Mouse (Mus musculus): ENCODE measurements around the gene Pbrm1. TPM values are rescaled to one million over a fixed set of nuclear protein-coding genes. Genes with fewer than 3 reads are reported as not detected.

Pbrm1 gene
- 10 to 100 TPM; 51.1 to 56.1 (median 52.0) TPM for total RNA-seq (2022)

GRCm38 (mm10) chr14:31018860-31019291, at the start of gene Pbrm1, which contains the start of gene Gnl3:
Pbrm1 (plus strand) TSS chr14:31019138.
Gnl3 (minus strand) TSS chr14:31019152.
- peak; percentile 95 for DNase-seq (ENCODE audit: low spot score in 2 of 2)

GRCm38 (mm10) chr14:30974204-30974603, 44.7 kb upstream of the Pbrm1 start:
- DNase-seq (ENCODE audit: low spot score in 2 of 2): peak; percentile 18 to 83

DNA sequence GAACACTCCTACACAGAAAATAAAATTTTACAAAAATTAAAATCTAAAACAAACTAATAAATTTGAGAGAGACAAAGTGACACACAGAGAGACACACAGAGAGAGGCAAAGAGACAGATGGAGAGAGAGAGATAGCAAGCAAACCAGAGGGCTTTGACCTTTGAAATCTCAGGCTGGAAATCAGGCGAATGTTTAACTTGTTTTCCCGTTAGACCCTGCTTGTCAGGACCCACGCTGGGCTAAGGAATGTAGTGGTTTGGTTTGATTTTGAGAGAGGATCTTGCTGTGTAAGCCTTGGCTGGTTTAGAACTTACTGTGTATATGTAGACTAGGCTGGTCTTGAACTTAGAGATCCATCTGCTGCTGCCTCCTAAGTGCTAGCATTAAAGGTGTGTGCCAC, 42.7 kb upstream of the Pbrm1 start:
- no peak for DNase-seq (ENCODE audit: low spot score in 2 of 2)

- no peak for DNase-seq (ENCODE audit: low spot score in 2 of 2)
Observed at GRCm38 (mm10) chr14:30996417-30996816, 22.5 kb upstream of the Pbrm1 start.

DNA sequence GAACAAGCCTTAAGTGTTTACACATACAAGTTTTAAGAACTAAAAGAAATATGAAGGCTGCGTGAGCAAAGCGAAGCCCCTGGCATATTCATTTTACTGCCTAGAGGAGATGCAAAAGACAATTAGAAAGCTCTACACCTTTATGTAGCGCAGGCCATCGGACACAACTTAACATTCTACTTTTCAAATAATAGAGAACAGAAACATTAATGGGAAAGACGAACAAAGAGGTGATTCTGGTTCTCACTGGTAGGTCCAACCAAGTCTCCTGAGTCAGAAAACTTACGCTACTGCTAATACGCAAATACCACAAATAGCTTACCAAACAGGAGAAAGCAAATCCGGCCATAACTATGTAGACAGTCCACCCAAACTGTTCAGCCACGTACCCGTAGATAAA, 18.6 kb upstream of the Pbrm1 start:
- no peak for DNase-seq (ENCODE audit: low spot score in 2 of 2)

DNA sequence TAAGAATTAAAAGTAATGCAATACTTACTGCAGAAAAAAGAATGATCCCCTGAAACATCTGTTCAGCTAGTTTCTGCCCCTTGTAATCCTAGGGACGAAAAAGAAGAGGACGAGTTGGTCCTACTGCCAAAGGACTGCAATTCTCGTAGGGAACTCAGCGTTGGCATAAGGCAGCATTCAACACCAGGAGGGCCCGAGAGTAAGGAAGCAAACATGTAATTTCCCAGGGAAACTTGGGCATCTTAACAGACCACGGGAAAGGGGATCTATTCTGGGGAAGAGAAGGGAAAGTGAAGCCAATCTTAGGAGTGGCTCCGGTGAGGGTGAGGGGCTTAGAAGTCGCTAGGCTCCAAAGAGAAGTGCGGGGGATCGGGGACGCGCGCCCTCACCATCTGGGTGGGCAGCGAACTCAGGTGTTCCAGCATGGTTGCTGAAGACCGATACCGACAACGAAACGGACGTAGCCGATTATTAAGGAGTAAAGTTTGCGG, 18.1 kb upstream of the Pbrm1 start:
- no peak for DNase-seq (ENCODE audit: low spot score in 2 of 2)

- peak; percentile 78 to 88 for DNase-seq (ENCODE audit: low spot score in 2 of 2)
Observed at GRCm38 (mm10) chr14:31001307-31002205, 17.4 kb upstream of the Pbrm1 start, which contains the start of the genes Glt8d1 and Spcs1. Glt8d1 (plus strand) TSS chr14:31001400. Spcs1 (minus strand) TSS chr14:31001672.

DNA sequence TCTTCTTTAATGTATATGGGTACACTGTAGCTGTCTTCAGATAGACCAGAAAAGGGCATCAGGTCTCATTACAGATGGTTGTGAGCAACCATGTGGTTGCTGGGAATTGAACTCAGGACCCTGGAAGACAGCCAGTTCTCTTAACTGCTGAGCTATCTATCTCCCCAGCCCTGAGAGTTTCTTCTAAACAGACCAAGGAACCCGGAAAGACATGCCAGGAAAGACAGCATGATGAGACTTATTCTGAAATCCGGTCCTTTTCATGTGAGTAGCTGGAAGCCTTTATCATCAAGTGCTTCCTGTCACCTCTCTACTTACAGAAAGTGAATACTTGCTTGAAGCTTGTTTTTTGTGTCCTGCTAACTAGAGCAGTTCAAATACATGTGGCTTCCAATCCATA, 14.4 kb upstream of the Pbrm1 start:
- DNase-seq (ENCODE audit: low spot score in 2 of 2): no peak

- no peak for DNase-seq (ENCODE audit: low spot score in 2 of 2)
Observed at GRCm38 (mm10) chr14:31006779-31007178, 12.2 kb upstream of the Pbrm1 start.

DNA sequence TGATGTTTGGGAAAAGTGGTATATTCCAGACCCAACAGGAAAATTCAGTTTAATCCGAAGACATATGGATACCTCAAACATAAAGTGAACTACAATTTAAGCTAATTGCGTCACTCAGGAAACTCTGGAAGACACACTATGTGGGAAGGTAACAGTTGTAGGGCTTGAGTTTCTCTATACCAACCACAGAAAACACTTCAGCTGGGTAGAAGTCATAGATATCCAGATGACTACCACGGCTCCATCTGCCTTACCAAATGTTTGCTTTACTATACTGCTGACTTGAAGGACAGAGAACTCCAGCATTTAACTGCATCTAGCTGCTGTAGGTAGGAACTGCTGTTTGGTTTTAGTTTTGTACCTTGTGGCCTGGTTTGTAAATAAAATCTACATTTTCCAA, 7.3 kb upstream of the Pbrm1 start:
- no peak for DNase-seq (ENCODE audit: low spot score in 2 of 2)

DNA sequence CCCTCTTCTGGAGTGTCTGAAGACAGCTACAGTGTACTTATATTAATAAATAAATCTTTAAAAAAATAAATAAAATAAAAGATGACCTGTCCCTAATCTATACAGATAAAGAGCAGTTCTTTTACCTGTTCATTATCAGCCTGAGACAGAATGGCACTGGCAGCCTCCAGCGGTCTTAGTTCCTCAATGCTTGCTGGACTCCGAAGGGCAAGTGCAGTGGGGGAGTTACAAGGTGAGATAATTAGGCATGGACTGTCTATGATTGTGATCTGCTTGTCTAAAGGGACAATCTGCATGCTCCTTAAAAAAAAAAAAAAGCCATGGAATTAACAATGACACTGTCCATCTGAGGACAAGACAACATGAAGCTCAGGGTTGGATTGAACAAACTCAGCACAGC, 5.0 kb upstream of the Pbrm1 start:
- DNase-seq (ENCODE audit: low spot score in 2 of 2): no peak

DNA sequence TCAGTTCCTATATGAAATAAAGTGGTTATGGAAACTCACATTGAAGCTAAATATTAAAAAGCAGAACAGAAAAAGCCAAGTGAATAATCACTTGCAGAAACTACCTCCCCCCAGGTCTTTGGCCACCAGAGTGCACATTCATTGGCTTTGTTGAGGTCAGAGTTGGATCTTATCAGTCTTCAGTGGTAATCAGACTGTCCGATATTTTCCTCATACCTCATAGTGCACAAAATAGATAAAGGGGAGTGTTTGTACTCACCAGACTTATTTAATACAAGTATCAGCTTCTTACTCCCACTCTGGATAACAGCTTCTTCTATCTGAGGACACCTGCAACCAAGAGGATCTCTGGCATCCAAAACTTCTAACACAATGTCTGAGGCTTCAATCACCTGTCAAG, 2.9 kb upstream of the Pbrm1 start:
- DNase-seq (ENCODE audit: low spot score in 2 of 2): no peak

DNA sequence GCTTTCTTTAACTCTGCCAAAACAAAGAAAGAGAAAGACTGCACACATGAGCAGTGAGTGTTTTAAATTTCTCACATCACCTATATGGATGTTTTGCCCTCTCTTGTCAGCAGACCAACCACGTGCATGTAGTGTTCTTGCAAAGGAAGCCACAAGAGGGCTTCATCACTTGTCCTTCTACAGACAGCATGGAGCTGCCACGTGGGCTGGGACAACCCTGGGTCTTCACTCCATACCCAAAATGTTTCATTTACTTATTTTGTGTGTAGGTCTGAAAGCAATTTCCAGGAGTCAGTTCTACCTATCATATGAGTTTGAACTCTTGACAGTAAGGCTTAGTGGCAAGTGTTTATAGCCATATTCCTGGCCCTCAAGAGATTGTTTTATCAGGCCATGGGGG, 1.1 kb upstream of the Pbrm1 start:
- no peak for DNase-seq (ENCODE audit: low spot score in 2 of 2)

DNA sequence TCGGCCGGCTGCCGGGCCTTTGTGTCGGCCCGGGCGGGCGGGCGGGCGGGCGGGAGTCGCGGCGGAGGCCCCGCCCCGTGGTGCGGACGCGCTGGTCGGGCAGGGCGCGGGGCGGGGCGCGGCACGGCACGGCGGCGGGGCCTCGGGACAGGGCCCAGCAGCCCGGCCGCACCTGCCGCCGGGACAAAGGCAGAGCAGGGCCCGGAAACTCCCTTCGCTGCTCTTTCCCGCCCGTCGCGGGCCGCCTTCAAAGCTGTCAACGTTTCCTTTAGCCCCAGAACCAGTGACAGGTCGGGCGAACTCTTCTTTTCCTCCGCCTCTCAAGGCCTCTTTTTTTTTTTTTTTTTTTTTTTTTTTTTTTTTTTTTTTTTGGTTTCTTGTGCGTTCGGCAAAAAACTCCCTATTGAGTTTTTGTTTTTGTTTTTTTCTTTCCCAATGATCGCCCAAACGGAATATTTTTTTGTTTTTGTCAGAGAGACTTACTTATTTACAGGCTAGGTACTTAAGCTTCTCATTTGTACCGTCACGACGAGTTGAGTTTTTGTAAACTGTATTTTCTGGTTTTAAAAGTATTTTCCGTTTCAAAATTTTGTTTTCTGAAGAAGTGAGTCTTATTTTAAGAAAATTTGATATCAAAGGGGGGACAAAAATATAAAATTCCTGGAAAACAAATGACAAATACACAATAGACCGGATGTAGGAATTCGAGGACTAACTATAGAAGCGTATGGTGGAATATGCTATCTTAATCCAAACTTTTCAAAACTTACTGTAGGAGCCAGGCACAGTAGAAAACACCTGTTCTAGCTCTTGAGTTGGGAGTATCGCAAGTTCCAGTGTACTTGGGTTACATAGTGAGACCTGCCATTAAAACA, 630 bp downstream of the Pbrm1 start:
- peak; percentile 31 to 47 for DNase-seq (ENCODE audit: low spot score in 2 of 2)

DNA sequence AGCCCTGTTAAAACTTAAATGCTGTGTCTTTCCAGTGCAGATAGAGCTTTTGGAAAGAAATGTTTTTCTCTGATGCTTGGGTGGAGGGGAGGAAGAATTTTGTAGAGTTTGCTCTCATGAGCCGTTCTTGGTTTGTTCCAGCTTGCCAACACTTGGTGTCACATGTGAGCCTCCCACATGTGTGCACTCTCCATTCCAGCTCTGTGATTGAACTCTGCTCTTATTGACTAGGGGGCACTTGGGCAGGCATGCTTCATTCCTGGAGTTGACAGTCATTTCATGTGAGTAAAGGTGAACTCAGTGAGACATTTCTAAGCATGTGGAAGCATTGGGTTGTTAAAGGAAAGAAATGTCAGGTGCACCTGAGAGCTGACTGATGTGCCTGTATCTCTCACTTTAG, 3.6 kb downstream of the Pbrm1 start:
- no peak for DNase-seq (ENCODE audit: low spot score in 2 of 2)

- DNase-seq (ENCODE audit: low spot score in 2 of 2): no peak
Observed at GRCm38 (mm10) chr14:31025785-31026184, 6.8 kb downstream of the Pbrm1 start.

DNA sequence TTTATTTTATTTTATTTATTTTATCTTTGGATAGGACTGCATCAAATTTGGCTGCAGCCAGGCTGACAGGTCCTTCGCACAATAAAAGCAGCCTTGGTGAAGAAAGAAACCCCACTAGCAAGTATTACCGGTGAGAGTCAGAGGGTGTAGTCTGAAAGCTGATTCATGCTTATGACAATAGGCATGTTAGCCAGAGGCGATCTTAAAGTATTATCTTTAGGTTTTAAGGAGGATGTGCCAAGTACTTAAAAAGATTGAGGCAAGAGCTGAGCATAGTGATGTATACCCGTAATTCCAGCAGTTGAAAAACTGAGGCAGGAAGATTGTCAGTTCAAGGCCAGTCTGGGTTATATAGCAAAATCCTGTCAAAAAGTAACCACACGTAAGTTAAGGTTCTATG, 26.4 kb downstream of the Pbrm1 start:
- DNase-seq (ENCODE audit: low spot score in 2 of 2): no peak

- DNase-seq (ENCODE audit: low spot score in 2 of 2): no peak
Observed at GRCm38 (mm10) chr14:31045817-31046216, 26.9 kb downstream of the Pbrm1 start.

DNA sequence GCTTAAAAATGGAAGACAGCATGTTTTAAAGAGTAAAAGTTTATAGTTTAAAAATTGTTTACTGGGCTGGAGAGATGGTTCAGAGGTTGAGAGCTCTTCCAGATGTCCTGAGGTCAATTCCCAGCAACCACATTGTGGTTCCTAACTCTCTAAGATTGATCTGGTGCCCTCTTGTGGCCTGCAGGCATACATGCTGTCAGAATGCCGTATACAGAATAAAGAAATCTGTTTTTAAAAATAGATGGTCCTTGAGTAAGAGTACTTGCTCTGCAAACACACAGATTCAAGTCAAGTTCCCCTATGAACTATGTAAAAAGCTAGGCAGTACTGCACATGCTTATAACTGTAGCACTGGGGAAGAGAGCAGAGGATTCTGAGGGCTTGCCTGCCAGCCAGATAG, 43.3 kb downstream of the Pbrm1 start:
- DNase-seq (ENCODE audit: low spot score in 2 of 2): no peak

- no peak for DNase-seq (ENCODE audit: low spot score in 2 of 2)
Observed at GRCm38 (mm10) chr14:31069086-31069733, 50.3 kb downstream of the Pbrm1 start.

DNA sequence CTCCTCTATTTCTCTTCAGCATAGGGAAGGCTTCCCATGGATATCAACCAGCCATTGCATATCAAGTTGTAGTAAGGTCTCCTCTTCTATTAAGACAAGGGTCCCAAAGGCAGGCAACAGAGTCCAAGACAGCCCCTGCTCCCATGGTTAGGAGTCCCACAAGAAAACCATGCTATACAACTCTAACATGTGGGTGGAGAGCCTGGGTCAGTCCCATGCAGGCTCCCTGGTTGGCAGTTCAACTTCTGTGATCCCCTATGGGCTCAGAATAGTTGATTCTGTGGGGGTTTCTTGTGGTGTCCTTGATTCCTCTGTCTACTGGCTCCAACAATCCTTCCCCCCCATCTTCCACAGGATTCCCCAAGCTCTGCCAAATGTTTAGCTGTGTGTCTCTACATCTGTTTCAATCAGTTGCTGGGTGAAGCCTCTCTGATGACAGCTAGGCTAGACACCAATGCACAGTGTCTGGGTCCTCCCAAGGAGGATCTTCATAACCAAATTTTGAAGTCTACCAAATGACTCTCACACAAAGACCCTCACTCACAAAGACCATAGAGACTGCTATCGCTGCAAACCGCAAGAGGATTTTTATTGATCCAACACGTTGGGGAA, 59.8 kb downstream of the Pbrm1 start:
- DNase-seq (ENCODE audit: low spot score in 2 of 2): no peak
